Mouse (Mus musculus) heart, adult 10 weeks (tissue): Measurements from ENCODE around the gene Ndufs3. TPM values are rescaled to one million over a fixed set of nuclear protein-coding genes. Genes with fewer than 3 reads are reported as not detected.

Experiments used
- polyA plus RNA-seq: library from polyadenylated mRNA; stranded (reverse); fragments of 350-450 nt; fragmentation: Illumina TruSeq; extraction: RNeasy Lipid Tissue Mini Kit (QIAGEN cat#74804); gene quantifications from one replicate; pipeline ENCODE4 v1.2.3, GENCODE M21; 2014; ENCODE audit warnings: low read depth, low replicate concordance

The Ndufs3 gene
- polyA plus RNA-seq: 761 TPM

DNA sequence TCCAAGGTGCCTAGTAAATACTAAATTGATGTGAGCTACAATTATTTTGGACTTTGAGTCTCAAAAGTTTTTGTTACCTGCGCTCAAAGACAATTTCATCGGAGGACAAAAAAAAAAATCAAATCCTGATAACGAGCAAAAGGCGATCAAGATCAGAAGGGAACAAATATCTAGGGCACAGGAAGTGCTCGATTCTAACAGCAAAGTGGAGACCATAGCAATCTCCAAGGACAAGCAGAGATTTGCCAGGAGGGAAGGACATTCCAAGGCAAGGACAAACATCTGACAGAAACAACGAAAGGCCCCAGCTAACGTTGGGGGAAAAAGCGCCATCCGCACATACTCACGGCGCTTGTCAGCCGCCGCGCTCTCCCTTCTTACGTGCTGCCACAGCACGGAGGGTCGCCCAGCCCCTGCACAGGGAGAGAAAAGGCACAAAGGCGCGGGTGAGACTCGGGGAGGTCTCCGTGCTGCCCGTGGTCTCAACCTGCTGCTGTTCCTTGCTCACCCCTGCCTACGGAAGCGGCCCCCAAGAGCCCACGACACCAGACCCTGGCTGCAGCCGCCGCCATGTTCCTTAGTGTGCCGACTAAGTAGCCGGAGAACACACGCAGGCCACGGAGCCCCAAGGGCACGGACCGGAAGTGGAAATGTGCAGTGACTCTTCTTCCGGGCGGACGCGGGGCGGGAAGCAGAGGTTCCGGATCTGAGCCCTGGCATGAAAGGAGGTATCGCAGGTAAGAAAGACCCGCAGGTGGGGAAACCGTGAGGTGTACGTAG lies at the start of gene Ndufs3, which contains the start of gene Kbtbd4:
Gene Ndufs3 (minus strand): TSS at position 752 of the 780 bp plus-strand sequence.
Gene Kbtbd4 (plus strand): TSS at position 665 of the 780 bp plus-strand sequence.

DNA sequence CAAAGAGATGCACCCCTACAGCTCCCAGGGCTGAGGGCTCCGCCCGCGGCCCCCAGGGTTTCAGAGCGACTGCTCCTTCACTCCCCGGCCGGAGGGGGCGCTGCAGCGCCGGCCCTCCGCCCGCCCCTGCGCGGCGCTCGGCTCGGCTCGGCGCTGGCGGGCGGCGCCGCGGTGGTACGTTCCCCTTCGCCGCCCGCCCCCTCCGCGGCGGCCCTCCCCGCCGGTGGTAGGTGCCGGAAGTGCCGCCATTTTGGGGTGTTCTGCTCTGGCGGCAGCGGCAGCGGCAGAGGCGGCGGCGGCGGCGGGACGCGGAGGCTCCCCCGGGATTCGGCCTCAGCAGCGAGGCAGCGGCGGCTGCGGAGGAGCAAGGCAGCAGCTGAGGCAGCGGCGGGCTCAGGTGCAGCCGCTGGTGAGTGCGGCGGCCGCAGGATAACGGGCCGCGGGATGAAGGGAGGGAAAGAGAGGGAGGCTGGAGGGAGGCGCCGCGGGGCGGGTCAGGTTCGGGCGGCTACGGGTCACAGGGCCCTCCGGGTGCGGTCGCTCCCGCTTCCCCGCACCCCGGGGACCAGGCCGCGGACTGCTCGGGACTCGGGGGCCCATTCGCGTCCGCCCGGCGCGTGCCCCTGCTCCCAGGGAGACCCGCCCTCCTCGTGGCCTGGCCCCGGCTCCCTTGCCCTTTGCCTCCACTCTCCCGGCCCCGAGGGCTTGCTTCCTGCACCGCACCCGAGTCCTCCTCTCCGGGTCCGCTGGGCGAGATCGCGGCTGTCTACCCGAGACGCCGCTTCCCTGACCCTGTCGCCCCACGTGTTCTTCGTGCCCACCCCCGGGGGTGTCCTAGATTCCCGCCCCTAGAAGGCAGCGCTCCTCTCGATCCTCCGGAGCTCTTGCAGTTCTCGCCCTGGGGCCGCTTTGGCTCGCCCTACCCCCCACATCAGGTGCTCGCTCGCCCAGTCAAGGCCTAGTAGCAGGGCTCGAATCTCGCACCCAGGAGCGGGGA lies 35.9 kb upstream of the Ndufs3 start, which contains the start of gene Celf1:
Gene Celf1 (plus strand): TSS at position 150 of the 997 bp plus-strand sequence.

GRCm38 (mm10) chr2:90885218-90886041 lies 19.2 kb downstream of the Ndufs3 start, which contains the start of gene C1qtnf4:
Gene C1qtnf4, plus strand, starts transcription at chr2:90885860.

GRCm38 (mm10) chr2:90846955-90847680 lies 57.5 kb downstream of the Ndufs3 start, which contains the start of gene Mtch2:
Gene Mtch2, plus strand, starts transcription at chr2:90847155.

Other genes starting within 250 kb of the Ndufs3 start
- gene Nup160, start 227.6 kb downstream of the Ndufs3 start, polyA plus RNA-seq: 8.4 TPM
- gene Fnbp4, start 159.5 kb downstream of the Ndufs3 start, polyA plus RNA-seq: 25.7 TPM
- 1.2 TPM for gene Agbl2, start 122.1 kb downstream of the Ndufs3 start, polyA plus RNA-seq
- gene Mtch2, start 57.7 kb downstream of the Ndufs3 start, polyA plus RNA-seq: 222 TPM
- 3.9 TPM for gene C1qtnf4, start 19.0 kb downstream of the Ndufs3 start, polyA plus RNA-seq
- gene Kbtbd4, start 87 bp downstream of the Ndufs3 start, polyA plus RNA-seq: 18.3 TPM
- gene Celf1, start 35.6 kb upstream of the Ndufs3 start, polyA plus RNA-seq: 60.6 TPM
- gene Rapsn, start 130.8 kb upstream of the Ndufs3 start, polyA plus RNA-seq: 25.0 TPM
- gene Psmc3, start 149.2 kb upstream of the Ndufs3 start, polyA plus RNA-seq: 297 TPM
- 31.1 TPM for gene Slc39a13, start 165.6 kb upstream of the Ndufs3 start, polyA plus RNA-seq
- 4.9 TPM for gene Spi1, start 177.6 kb upstream of the Ndufs3 start, polyA plus RNA-seq
- 1,487 TPM for gene Mybpc3, start 213.3 kb upstream of the Ndufs3 start, polyA plus RNA-seq